Mouse (Mus musculus): ENCODE measurements around the gene Sema3b. TPM values are rescaled to one million over a fixed set of nuclear protein-coding genes. Genes with fewer than 3 reads are reported as not detected.

The Sema3b gene
- polyA plus RNA-seq, 1 experiment = 3.9 TPM

DNA sequence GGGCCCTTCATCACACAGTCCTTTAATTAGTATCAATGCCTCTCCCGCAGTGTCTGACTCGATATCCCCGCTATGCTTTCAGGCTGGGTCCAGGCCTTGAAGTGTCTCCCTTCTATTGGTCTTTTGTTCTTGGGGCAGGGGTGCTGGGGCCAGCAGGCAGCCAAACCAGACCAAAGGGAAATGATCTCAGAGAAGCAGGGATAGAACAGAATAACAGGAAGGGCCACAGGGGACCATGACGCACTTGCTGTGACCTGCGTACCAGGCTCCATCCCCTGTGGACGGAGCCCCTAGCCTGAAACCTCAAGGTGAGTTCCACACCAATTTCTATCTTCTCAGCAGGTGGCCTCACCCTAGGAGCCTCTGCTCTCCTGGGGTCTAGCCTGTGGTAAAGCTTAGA is 9.1 kb upstream of the Sema3b start:
- H3K27me3 ChIP-seq (ENCODE audit: control insufficient read depth, insufficient read depth, low read length) = no peaks in the 10 kb centered on the region
- peak overlapping the region; percentile 59; the same call in 1 of the 2 replicates for H3K27ac ChIP-seq (ENCODE audit: insufficient read depth, low read length)
- 91% methylated on average over 6 of the region's 6 CpGs for WGBS
- H3K4me3 ChIP-seq (replicated peaks; ENCODE audit: insufficient read depth, low read depth, low read length) = no peak overlapping the region
- TF ChIP-seq POLR2A (IDR thresholded peaks at IDR 0.05; ENCODE audit: borderline replicate concordance, insufficient read depth, low read length) (no peak), CTCF (IDR thresholded peaks at IDR 0.05; ENCODE audit: borderline replicate concordance, insufficient read depth, low read depth, low read length) (no peak)
- peaks cover 32% of the 10 kb centered on the region for H3K4me1 ChIP-seq (ENCODE audit: control insufficient read depth, insufficient read depth, low read length)
- DNase-seq = no peak

DNA sequence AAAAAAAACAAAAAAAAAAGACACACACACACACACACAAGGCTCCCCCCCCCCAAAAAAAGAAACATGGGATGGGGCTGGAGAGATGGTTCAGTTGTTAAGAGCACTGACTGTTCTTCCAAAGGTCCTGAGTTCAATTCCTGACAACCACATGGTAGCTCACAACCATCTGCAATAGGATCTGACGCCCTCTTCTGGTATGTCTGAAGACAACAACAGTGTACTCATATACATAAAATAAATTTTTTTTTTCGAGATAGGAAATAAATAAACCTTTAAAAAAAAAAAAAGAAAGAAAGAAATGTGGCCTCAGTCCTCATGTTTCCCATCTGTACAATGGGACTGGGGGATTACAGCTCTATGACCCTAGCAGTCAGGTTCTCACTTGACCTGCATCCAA is 8.4 kb upstream of the Sema3b start:
- TF ChIP-seq CTCF (IDR thresholded peaks at IDR 0.05; ENCODE audit: borderline replicate concordance, insufficient read depth, low read depth, low read length) (no peak), POLR2A (IDR thresholded peaks at IDR 0.05; ENCODE audit: borderline replicate concordance, insufficient read depth, low read length) (no peak)
- no peak overlapping the region for H3K27ac ChIP-seq (ENCODE audit: insufficient read depth, low read length)
- DNase-seq = no peak
- peaks cover 32% of the 10 kb centered on the region for H3K4me1 ChIP-seq (ENCODE audit: control insufficient read depth, insufficient read depth, low read length)
- no peaks in the 10 kb centered on the region for H3K27me3 ChIP-seq (ENCODE audit: control insufficient read depth, insufficient read depth, low read length)
- WGBS = 82% methylated on average over 2 of the region's 2 CpGs
- no peak overlapping the region for H3K4me3 ChIP-seq (replicated peaks; ENCODE audit: insufficient read depth, low read depth, low read length)

DNA sequence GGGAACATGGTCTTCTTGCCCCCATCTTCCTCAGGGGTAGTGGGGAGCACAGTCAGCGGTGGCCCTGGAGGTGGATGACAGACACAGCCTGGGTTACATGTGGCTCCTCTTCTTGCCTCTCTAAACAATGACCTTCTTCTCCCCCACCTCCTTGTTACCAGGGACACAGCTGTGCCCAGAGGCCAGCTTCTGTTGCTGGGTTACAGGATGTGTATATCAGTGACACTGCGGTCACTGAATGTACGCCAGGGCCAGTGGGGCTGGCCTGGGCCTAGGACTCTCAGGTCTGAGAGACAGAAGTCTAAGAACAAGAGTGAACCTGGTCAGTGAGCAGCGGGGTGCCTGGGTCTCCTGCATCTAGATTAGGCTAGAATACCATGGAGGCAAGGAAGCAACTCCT is 6.0 kb upstream of the Sema3b start:
- 54% methylated on average over 4 of the region's 4 CpGs for WGBS
- Histone ChIP-seq H3K4me3 (replicated peaks; ENCODE audit: insufficient read depth, low read depth, low read length) (no peak overlapping the region), H3K4me1 (ENCODE audit: control insufficient read depth, insufficient read depth, low read length) (peaks cover 28% of the 10 kb centered on the region), H3K27ac (ENCODE audit: insufficient read depth, low read length) (no peak overlapping the region), H3K27me3 (ENCODE audit: control insufficient read depth, insufficient read depth, low read length) (no peaks in the 10 kb centered on the region)
- TF ChIP-seq CTCF (IDR thresholded peaks at IDR 0.05; ENCODE audit: borderline replicate concordance, insufficient read depth, low read depth, low read length) (no peak), POLR2A (IDR thresholded peaks at IDR 0.05; ENCODE audit: borderline replicate concordance, insufficient read depth, low read length) (no peak)
- no peak for DNase-seq

DNA sequence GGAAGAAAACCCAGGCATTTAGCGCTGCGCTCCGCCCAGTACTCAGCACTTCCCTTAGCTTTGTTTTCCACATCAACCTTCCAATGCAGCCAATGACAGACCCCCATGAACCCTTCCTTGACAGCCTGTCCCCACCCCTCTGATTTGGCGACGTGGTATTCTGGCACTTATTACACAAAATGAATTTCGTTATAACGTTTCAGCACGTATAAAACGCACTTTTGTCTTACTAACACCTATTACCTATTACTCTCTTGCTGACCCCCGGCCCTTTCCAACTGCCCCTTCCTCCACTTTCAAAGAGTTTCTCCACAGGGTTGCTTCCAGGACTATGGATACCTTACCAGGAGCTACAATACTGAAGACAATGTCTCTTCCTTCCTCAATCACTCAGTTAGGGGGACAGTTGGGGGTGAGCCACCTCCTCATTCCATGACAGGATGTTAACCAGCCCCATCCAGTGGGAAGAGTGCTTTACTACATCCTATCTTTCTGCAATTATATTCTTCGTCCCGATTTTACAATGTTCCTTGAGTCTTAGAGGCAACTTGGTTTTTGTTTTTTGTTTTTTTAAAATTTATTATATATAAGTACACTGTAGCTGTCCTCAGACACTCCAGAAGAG is 4.0 kb upstream of the Sema3b start:
- Histone ChIP-seq H3K4me1 (ENCODE audit: control insufficient read depth, insufficient read depth, low read length) (peaks cover 9% of the 10 kb centered on the region), H3K4me3 (replicated peaks; ENCODE audit: insufficient read depth, low read depth, low read length) (peak overlapping the region; percentile 52), H3K27ac (ENCODE audit: insufficient read depth, low read length) (peak overlapping the region; percentile 70; the same call in 1 of the 2 replicates), H3K27me3 (ENCODE audit: control insufficient read depth, insufficient read depth, low read length) (no peaks in the 10 kb centered on the region)
- DNase-seq = no peak
- TF ChIP-seq POLR2A (IDR thresholded peaks at IDR 0.05; ENCODE audit: borderline replicate concordance, insufficient read depth, low read length) (no peak), CTCF (IDR thresholded peaks at IDR 0.05; ENCODE audit: borderline replicate concordance, insufficient read depth, low read depth, low read length) (no peak)
- 8% methylated on average over 12 of the region's 12 CpGs for WGBS

DNA sequence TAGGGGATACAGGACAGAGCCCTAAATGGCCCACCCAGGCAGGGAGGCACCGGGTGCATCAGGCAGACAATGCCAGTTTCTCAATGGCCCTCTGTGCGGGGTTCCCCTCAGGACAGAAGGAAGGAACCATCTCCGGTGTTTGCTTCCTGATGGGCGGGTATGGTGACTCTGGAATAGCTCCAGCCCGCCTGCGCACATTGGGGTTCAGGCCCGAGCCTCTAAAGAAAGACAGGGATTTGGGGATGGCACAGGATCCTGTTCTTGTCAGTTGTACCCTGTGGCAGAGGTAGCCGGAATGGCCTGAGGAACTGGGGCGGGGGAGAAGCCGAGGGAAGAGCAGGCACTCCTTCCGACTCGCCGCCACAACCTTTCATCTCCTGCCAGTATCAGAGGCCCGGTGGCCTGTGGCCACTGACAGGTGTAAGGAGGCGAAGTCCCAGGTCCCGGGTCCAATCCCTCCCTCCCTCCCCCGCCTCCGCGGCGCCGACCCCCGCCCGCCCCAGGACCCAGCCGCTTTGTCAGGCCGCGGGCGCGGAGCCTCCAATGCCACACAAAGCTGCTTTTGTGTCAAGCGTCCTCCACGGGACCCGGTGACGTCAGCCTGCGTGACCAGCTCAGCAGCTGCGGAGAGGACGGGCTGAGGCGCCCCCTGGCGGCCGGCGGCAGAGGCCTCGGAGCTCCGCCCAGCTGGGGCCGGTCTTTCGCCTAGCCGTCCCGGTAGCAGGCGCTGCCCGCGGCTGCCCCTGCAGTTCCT is 3.3 kb upstream of the Sema3b start:
- Histone ChIP-seq H3K4me3 (replicated peaks; ENCODE audit: insufficient read depth, low read depth, low read length) (peak overlapping the region; percentile 53), H3K27me3 (ENCODE audit: control insufficient read depth, insufficient read depth, low read length) (no peaks in the 10 kb centered on the region), H3K4me1 (ENCODE audit: control insufficient read depth, insufficient read depth, low read length) (peaks cover 9% of the 10 kb centered on the region), H3K27ac (ENCODE audit: insufficient read depth, low read length) (peak overlapping the region; percentile 98)
- under 1% methylated on average over 48 of the region's 48 CpGs for WGBS
- peak; percentile 80 for TF ChIP-seq CTCF (IDR thresholded peaks at IDR 0.05; ENCODE audit: borderline replicate concordance, insufficient read depth, low read depth, low read length)
- TF ChIP-seq POLR2A (IDR thresholded peaks at IDR 0.05; ENCODE audit: borderline replicate concordance, insufficient read depth, low read length) = peak; percentile 90
- DNase-seq = peak; percentile 98 to 99

DNA sequence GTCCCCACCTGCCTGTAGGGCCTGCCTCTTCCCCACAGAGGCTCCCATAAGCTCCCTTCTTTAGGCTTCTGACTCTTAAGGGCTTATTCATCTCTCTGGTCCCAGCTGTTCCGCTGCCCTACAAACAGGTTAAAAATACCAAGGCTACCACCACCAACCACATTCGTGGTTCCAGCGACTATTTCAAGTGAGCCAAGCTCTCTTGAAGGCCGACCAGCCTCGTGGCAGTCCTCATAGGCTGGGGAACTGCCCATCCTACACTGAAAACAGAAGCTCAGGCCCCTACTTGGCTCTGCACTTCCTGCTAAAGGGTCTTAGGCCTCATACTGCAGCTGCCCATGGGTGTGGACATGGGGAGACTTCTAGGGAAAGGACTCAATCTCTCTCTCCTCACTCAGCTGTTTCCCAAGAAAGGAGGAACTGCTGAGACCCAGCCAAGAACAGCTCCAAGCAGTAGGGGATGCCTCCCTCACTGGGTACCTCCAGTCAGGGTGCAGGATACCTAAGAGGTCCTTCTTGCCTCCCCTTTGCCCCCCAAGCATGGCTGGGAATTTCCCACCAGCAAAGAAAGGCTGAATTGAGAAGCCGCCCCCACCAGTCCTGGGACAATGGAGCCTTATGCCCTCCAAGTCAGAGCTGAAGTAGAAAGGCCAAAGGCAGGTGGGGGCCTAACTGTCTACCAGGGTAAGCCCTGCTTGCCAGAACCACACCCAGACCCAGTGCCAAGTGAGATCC is 2.6 kb upstream of the Sema3b start:
- TF ChIP-seq CTCF (IDR thresholded peaks at IDR 0.05; ENCODE audit: borderline replicate concordance, insufficient read depth, low read depth, low read length) (no peak), POLR2A (IDR thresholded peaks at IDR 0.05; ENCODE audit: borderline replicate concordance, insufficient read depth, low read length) (no peak)
- Histone ChIP-seq H3K27me3 (ENCODE audit: control insufficient read depth, insufficient read depth, low read length) (no peaks in the 10 kb centered on the region), H3K4me1 (ENCODE audit: control insufficient read depth, insufficient read depth, low read length) (peaks cover 9% of the 10 kb centered on the region), H3K4me3 (replicated peaks; ENCODE audit: insufficient read depth, low read depth, low read length) (peak overlapping the region; percentile 53), H3K27ac (ENCODE audit: insufficient read depth, low read length) (peak overlapping the region; percentile 98)
- no peak for DNase-seq
- 71% methylated on average over 6 of the region's 6 CpGs for WGBS

DNA sequence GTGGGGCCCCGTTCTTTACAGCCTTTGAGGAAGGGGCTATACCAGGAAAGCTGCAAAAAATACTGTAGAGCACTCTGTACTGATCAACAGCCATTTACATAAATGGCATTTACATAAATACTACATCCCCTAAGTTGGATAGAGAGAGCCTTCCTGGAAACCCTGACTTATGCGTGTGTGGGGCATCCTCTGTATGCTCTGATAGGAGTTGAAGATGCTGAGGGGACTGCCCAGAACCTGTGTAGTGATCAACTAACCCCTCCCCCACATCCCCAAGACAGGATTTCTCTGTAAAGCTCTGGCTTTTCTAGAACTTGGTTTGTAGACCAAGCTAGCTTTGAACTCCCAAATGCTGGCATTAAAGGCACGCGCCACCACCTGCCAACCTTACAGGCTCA is 403 bp upstream of the Sema3b start:
- H3K4me3 ChIP-seq (replicated peaks; ENCODE audit: insufficient read depth, low read depth, low read length) = no peak overlapping the region
- 75% methylated on average over 4 of the region's 4 CpGs for WGBS
- TF ChIP-seq POLR2A (IDR thresholded peaks at IDR 0.05; ENCODE audit: borderline replicate concordance, insufficient read depth, low read length) (no peak), CTCF (IDR thresholded peaks at IDR 0.05; ENCODE audit: borderline replicate concordance, insufficient read depth, low read depth, low read length) (no peak)
- H3K27me3 ChIP-seq (ENCODE audit: control insufficient read depth, insufficient read depth, low read length) = no peaks in the 10 kb centered on the region
- DNase-seq = no peak
- peaks cover 9% of the 10 kb centered on the region for H3K4me1 ChIP-seq (ENCODE audit: control insufficient read depth, insufficient read depth, low read length)
- H3K27ac ChIP-seq (ENCODE audit: insufficient read depth, low read length) = no peak overlapping the region
